Mouse (Mus musculus) liver, adult 2 months (tissue): ENCODE data around the gene BC053393.

Experiments used
- CTCF ChIP-seq: fragments of 200-500 bp; IDR thresholded peaks from 2 replicates; pipeline ENCODE4 v1.5.1; 2011; ENCODE audit warnings: low read depth, low read length, control low read depth
- POLR2A ChIP-seq: fragments of 200-500 bp; IDR thresholded peaks from 2 replicates; pipeline ENCODE4 v1.6.1; 2011; ENCODE audit warnings: low read length, control low read depth; ENCODE audit not compliant: insufficient read depth; ENCODE audit errors: extremely low read depth

DNA sequence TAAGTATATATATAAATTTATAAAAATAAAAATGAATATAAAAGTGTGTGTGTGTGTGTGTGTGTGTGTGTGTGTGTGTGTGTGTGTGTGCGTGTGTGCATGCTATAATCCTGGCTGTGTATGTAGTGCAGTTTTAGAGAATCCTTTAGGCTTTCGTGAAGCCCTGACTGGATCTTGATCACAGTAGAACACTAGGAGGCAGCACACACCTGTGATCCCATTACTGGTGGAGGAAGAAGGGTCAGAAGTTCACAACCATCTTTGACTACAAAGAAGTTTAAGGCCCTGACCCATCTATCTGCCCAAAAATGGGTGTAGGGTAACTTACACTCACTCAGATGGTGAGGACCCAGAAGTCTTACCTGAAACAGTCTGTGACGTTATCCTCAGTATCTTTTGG, 48.6 kb upstream of the BC053393 start:
- TF ChIP-seq POLR2A (no peak), CTCF (peak; percentile 57)
